Mouse (Mus musculus): ENCODE results near the gene Calcoco2.
A peak's percentile ranks its signal among the peaks of the same experiment; 100 is the strongest.

GRCm38 (mm10) chr11:96145622-96146270 lies 34.0 kb upstream of the Calcoco2 start:
- TF ChIP-seq POLR2A (IDR thresholded peaks at IDR 0.05; ENCODE audit: low read depth, low read length): no peak
- peak; percentile 84 for TF ChIP-seq CTCF (conservative IDR thresholded peaks at IDR 0.05; ENCODE audit: insufficient read depth, insufficient read length, low read depth, low read length)
